Mouse (Mus musculus) G1E (cell line): ENCODE measurements around the gene Tbxa2r.

Source experiments
- CTCF ChIP-seq: IDR thresholded peaks from 2 replicates; pipeline ENCODE4 v1.5.1; 2012; ENCODE audit warnings: low read depth, low read length, inconsistent platforms, mixed read lengths
- GATA1 ChIP-seq: IDR thresholded peaks from 2 replicates; pipeline ENCODE4 v1.6.1; 2012; ENCODE audit warnings: borderline replicate concordance, low read length, inconsistent platforms, mixed read lengths
- GATA2 ChIP-seq: IDR thresholded peaks from 2 replicates; pipeline ENCODE4 v1.6.1; 2012; ENCODE audit warnings: low read depth, low read length, inconsistent platforms, borderline replicate concordance
- POLR2AphosphoS5 ChIP-seq: IDR thresholded peaks from 2 replicates; pipeline ENCODE4 v1.6.1; 2012; ENCODE audit warnings: low read depth, low read length, inconsistent platforms; ENCODE audit not compliant: insufficient replicate concordance
- TAL1 ChIP-seq: conservative IDR thresholded peaks from 2 replicates; pipeline ENCODE4 v1.6.1; 2012; ENCODE audit warnings: low read depth, low read length, inconsistent platforms, mixed read lengths

- TF ChIP-seq GATA1 (no peak), CTCF (no peak), POLR2AphosphoS5 (no peak), TAL1 (no peak), GATA2 (no peak)
Measured at GRCm38 (mm10) chr10:81332277-81332676, 3.7 kb downstream of the Tbxa2r start.
